Mouse (Mus musculus): Measurements from ENCODE around the gene Col19a1. TPM values are rescaled to one million over a fixed set of nuclear protein-coding genes. Genes with fewer than 3 reads are reported as not detected.

The Col19a1 gene
- polyA plus RNA-seq, 1 experiment from 2014 or later: 0.68 TPM

DNA sequence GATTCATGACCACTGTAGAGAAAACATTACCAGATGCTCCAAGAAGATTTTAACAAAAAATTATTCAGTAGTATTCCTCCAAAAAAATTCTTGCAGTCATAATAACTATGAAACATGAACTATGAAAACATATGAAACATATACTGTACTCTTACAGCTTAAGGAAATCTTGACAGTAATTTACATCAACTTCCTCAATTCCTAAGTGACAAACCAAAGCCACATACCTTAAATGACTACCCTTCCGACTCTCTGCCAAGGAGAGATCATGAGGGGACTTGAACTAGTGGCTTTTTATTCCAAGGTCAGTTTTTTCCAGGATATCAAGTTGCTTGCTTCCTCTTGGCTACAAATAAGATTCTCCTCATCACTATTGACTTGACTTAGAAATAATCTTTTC lies 39.7 kb downstream of the Col19a1 start:
- Histone ChIP-seq H3K4me3 (no peak overlapping the region), H3K36me3 (no peaks in the 10 kb centered on the region), H3K9ac (replicated peaks) (no peak overlapping the region), H3K27me3 (no peaks in the 10 kb centered on the region), H3K9me3 (no peaks in the 10 kb centered on the region), H3K4me2 (replicated peaks) (no peak overlapping the region), H3K27ac (replicated peaks) (no peak overlapping the region), H3K4me1 (no peaks in the 10 kb centered on the region)
- no peak for ATAC-seq (ENCODE audit: low FRiP score, low read depth)
- WGBS: 86% methylated on average over 1 of the region's 1 CpGs

DNA sequence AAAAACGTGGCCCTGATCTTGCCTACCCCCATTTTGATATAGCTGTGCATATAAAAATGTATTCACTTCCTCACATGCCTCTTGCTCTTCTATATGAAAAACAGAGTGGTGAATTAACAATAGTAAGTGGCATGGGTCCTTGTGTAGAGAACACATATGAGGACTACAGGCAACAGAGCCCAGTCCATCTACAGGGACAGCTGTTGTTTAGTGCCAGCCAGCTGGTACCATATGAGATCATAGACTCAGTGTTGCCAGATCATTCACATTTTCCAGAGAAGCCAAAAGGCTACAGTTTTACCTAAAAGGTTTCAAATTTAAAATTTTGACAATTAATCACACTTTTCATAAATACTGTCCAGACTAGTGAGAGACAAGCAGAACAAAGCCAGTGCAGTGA lies 47.4 kb downstream of the Col19a1 start:
- no peaks in the 10 kb centered on the region for H3K27me3 ChIP-seq
- no peaks in the 10 kb centered on the region for H3K4me1 ChIP-seq
- no peak overlapping the region for H3K4me3 ChIP-seq
- no peaks in the 10 kb centered on the region for H3K36me3 ChIP-seq
- no peaks in the 10 kb centered on the region for H3K9me3 ChIP-seq
- H3K9ac ChIP-seq (replicated peaks): no peak overlapping the region
- H3K4me2 ChIP-seq (replicated peaks): no peak overlapping the region
- no peak for ATAC-seq (ENCODE audit: low FRiP score, low read depth)
- WGBS: 86% methylated on average over 1 of the region's 1 CpGs
- H3K27ac ChIP-seq (replicated peaks): no peak overlapping the region

DNA sequence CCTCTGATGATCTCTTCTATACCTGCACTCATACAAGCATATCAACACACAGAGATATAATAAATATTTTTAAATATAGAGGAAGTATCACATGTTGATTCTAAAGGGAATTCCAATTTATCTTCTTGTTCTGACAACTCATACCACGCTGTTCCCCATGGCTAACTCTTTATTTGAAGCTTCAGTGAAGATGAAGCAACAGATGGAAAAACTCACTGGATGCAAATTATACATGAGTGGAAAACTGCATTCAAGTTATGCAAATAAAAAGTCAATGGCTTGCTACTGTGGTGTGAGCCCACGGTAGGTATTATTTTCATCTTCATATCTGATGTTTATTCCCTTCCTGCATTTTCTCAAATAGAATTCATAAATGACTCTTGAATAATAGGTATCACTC lies 60.1 kb downstream of the Col19a1 start:
- H3K4me2 ChIP-seq (replicated peaks): no peak overlapping the region

DNA sequence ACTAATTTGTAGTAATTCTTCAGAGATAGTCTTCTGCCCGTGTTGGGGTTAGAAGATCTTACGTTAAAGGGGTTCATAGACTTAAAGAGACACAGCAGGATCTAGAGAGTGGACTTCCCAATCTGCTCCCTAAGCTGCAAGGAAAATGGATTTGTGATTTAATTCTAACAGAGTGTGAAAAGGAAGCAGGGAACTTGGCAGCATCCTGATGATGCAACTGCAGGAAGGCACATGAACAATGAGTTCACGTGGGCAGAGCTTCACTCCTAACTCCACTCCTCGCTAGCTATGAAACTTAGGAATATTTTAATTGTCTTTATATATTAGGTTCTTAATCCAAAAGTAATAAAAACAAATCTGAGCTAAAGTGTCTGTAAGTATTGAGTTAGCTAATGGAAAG lies 69.8 kb downstream of the Col19a1 start:
- H3K27me3 ChIP-seq: no peaks in the 10 kb centered on the region
- no peaks in the 10 kb centered on the region for H3K4me1 ChIP-seq
- 73% methylated on average over 4 of the region's 4 CpGs for WGBS
- H3K36me3 ChIP-seq: no peaks in the 10 kb centered on the region
- no peak for ATAC-seq (ENCODE audit: low FRiP score, low read depth)
- no peak overlapping the region for H3K4me2 ChIP-seq (replicated peaks)
- H3K27ac ChIP-seq (replicated peaks): no peak overlapping the region
- no peak overlapping the region for H3K4me3 ChIP-seq
- H3K9me3 ChIP-seq: no peaks in the 10 kb centered on the region
- H3K9ac ChIP-seq (replicated peaks): no peak overlapping the region

More for the DNA sequence above, 60.1 kb downstream of the Col19a1 start:
- Histone ChIP-seq H3K36me3 (no peaks in the 10 kb centered on the region), H3K9me3 (no peaks in the 10 kb centered on the region), H3K27me3 (no peaks in the 10 kb centered on the region), H3K9ac (replicated peaks) (no peak overlapping the region), H3K27ac (replicated peaks) (no peak overlapping the region), H3K4me3 (no peak overlapping the region), H3K4me1 (no peaks in the 10 kb centered on the region)
- no peak for ATAC-seq (ENCODE audit: low FRiP score, low read depth)
- WGBS: 88% methylated on average over 2 of the region's 2 CpGs

DNA sequence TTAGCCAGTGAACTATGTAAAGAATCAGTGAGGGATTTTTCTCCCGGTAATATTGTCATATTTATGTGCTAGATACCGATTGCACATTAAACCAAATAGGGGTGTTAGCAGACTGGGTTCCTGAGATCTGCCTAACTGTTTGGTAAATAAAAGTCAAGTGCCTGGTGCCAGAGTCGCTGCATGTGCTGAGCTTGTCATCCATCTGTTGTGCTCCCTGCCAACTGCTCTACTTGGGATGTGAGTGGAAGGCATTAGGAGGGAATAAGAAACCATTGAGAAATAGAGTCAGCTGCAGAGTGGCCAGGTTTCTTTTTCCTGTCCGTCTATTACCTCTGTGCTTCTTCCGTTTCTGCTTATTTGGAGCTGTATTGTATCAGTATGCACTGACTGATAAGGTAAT lies 71.9 kb downstream of the Col19a1 start:
- Histone ChIP-seq H3K27ac (replicated peaks) (no peak overlapping the region), H3K9ac (replicated peaks) (no peak overlapping the region), H3K36me3 (no peaks in the 10 kb centered on the region), H3K4me2 (replicated peaks) (no peak overlapping the region), H3K4me3 (no peak overlapping the region), H3K27me3 (no peaks in the 10 kb centered on the region), H3K9me3 (no peaks in the 10 kb centered on the region), H3K4me1 (no peaks in the 10 kb centered on the region)
- 88% methylated on average over 5 of the region's 5 CpGs for WGBS
- no peak for ATAC-seq (ENCODE audit: low FRiP score, low read depth)

DNA sequence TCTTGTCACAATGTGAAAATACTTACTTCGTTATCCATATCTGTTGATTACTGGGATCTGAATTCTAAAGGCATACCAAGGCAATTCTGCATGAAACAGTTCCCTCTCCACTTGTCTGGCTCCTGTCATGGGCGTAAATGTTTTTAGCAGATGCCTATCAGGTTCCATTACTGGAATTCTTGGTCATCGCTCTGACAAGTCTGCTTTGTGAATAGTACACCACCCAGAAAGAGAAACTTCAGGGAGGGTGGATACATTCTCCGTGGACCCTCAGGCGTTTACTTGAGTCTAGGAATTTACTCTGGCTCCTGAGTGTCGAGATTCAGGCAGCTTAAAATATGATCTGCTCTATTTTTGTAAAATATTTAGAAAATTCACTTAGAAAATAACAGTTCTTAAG lies 75.7 kb downstream of the Col19a1 start:
- ATAC-seq (ENCODE audit: low FRiP score, low read depth): no peak

DNA sequence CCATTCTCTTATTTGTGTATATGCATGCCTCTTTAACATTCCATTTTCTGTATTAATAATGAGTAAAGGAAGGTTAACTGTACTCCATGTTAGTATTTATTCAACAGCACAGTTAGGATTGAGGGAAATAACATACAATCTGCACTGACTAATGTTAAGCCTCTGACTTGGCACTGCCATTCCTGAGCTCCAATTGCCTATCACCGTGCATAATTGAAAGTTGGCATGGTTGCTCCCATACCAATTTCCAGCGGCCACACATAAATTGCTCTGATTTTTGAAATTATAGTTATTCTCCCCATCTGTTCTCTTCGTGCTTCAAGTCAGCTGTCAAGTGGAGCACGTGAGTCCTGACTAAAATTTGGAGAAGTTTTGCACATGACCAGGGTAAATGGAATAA lies 91.9 kb downstream of the Col19a1 start:
- WGBS: 91% methylated on average over 4 of the region's 4 CpGs
- no peaks in the 10 kb centered on the region for H3K27me3 ChIP-seq
- H3K9ac ChIP-seq (replicated peaks): no peak overlapping the region
- H3K27ac ChIP-seq (replicated peaks): no peak overlapping the region
- no peak overlapping the region for H3K4me2 ChIP-seq (replicated peaks)
- H3K4me3 ChIP-seq: no peak overlapping the region
- ATAC-seq (ENCODE audit: low FRiP score, low read depth): no peak
- no peaks in the 10 kb centered on the region for H3K9me3 ChIP-seq
- H3K36me3 ChIP-seq: no peaks in the 10 kb centered on the region
- no peaks in the 10 kb centered on the region for H3K4me1 ChIP-seq

More for the DNA sequence above, 75.7 kb downstream of the Col19a1 start:
- Histone ChIP-seq H3K4me1 (no peaks in the 10 kb centered on the region), H3K27ac (replicated peaks) (no peak overlapping the region), H3K4me2 (replicated peaks) (no peak overlapping the region), H3K27me3 (no peaks in the 10 kb centered on the region), H3K9me3 (no peaks in the 10 kb centered on the region), H3K9ac (replicated peaks) (no peak overlapping the region), H3K4me3 (no peak overlapping the region), H3K36me3 (no peaks in the 10 kb centered on the region)
- WGBS: 80% methylated on average over 6 of the region's 6 CpGs

DNA sequence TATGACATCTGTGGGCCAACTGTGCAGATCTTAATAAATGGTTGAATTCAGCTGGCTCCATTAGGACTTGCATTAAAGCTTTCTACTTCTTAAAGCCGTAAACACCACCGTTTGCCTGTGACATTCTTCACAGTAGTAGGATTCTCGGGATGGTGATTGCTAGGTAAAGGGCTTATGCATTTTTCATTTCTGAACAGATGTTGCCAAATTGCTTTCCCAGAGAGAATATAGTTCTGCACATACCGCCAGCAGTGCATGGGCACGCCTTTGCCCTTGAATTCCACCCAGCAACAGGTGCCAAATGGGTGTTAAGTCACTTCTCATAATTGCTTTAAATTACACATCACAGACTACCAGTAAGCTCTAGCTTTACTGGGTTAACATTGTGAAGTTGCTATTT lies 103.1 kb downstream of the Col19a1 start:
- no peak overlapping the region for H3K4me3 ChIP-seq
- 80% methylated on average over 5 of the region's 5 CpGs for WGBS
- H3K9me3 ChIP-seq: no peaks in the 10 kb centered on the region

DNA sequence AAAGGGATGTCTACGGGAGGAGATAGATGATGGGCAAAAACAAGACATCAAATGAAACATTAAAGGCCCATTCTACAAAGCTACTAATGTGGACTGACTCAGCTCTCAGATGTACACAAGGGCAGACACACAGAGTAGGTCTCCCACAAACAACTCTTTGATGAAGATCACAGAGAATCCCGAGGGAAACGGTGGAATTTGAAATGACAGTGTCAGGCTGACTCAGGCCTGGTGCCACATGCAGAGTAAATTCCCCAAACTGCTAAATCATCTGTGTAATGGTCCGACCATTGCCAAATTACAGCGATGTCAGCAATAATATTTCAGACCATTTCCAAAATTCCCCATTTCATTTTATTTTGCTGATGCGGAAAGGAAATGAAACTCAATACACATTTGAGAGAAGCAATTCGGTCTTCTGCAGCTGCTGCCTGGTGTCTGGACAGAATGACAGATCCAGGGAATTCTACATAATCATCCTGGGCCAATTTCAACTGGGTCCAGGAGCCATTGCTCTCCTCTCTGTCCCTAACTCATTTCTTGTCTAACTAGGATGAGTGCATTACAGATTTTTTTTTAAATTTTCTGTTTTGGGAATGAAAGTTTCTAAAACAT lies 116.1 kb downstream of the Col19a1 start:
- H3K9me3 ChIP-seq: no peaks in the 10 kb centered on the region
- no peaks in the 10 kb centered on the region for H3K4me1 ChIP-seq
- H3K9ac ChIP-seq (replicated peaks): no peak overlapping the region
- H3K27me3 ChIP-seq: no peaks in the 10 kb centered on the region
- no peaks in the 10 kb centered on the region for H3K36me3 ChIP-seq
- WGBS: 82% methylated on average over 7 of the region's 7 CpGs
- H3K4me2 ChIP-seq (replicated peaks): no peak overlapping the region
- H3K4me3 ChIP-seq: no peak overlapping the region
- ATAC-seq (ENCODE audit: low FRiP score, low read depth): no peak
- H3K27ac ChIP-seq (replicated peaks): no peak overlapping the region

More for the DNA sequence above, 103.1 kb downstream of the Col19a1 start:
- no peak overlapping the region for H3K9ac ChIP-seq (replicated peaks)
- no peak for ATAC-seq (ENCODE audit: low FRiP score, low read depth)
- no peaks in the 10 kb centered on the region for H3K36me3 ChIP-seq
- no peak overlapping the region for H3K27ac ChIP-seq (replicated peaks)
- no peak overlapping the region for H3K4me2 ChIP-seq (replicated peaks)
- no peaks in the 10 kb centered on the region for H3K27me3 ChIP-seq
- H3K4me1 ChIP-seq: no peaks in the 10 kb centered on the region

DNA sequence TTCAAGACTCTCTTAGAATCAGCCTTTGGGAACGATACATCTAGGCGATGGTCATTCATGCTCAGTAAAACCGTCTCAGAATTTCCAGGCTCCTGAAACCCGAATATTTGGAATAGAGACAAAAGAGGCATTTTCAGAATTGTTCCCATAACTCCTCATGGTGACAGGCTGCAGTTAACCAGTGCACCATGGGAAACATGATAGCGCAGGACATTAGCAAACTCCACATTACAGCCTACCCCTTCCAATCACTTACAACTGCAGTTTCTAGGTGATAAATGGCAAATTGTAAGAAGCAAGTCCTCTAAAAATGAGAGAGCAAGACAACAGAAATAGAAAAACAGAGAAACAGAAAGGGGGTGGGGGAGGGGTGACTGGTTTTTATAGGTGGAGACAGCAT lies 116.6 kb downstream of the Col19a1 start:
- Histone ChIP-seq H3K9me3 (no peaks in the 10 kb centered on the region), H3K27ac (replicated peaks) (no peak overlapping the region), H3K4me1 (no peaks in the 10 kb centered on the region), H3K9ac (replicated peaks) (no peak overlapping the region), H3K36me3 (no peaks in the 10 kb centered on the region), H3K4me3 (no peak overlapping the region), H3K27me3 (no peaks in the 10 kb centered on the region), H3K4me2 (replicated peaks) (no peak overlapping the region)
- WGBS: 91% methylated on average over 5 of the region's 5 CpGs
- no peak for ATAC-seq (ENCODE audit: low FRiP score, low read depth)

DNA sequence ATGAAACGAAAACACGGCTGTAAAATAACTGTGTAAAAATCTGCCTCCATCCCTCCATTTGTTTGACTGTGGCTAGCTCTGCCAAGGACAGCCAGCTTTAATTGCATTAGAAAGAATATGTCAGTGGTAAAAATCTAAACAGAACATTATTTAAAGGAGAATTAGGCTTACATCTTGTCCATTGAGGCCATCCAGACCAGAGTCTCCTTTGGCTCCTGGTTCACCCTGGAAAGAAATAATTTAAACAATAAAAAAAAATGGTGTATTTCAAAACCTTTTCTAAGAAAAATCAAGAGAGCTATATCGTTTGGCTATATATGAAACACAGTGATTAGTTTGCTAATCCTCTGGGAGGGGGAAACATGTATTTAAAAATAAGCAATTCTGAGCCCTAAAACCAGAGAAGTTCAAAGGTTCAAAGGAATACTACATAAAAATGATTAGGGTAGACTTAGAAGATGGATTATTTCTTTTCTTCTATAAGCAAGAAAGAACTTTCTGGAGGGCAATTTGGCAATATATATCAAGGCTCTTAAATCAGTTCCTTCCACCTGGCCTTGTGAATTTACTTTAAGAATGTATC lies 125.9 kb downstream of the Col19a1 start:
- Histone ChIP-seq H3K9ac (replicated peaks) (no peak overlapping the region), H3K9me3 (no peaks in the 10 kb centered on the region), H3K27ac (replicated peaks) (no peak overlapping the region), H3K4me1 (no peaks in the 10 kb centered on the region), H3K4me2 (replicated peaks) (no peak overlapping the region), H3K36me3 (no peaks in the 10 kb centered on the region), H3K4me3 (no peak overlapping the region), H3K27me3 (no peaks in the 10 kb centered on the region)
- no peak for ATAC-seq (ENCODE audit: low FRiP score, low read depth)
- 79% methylated on average over 3 of the region's 3 CpGs for WGBS

DNA sequence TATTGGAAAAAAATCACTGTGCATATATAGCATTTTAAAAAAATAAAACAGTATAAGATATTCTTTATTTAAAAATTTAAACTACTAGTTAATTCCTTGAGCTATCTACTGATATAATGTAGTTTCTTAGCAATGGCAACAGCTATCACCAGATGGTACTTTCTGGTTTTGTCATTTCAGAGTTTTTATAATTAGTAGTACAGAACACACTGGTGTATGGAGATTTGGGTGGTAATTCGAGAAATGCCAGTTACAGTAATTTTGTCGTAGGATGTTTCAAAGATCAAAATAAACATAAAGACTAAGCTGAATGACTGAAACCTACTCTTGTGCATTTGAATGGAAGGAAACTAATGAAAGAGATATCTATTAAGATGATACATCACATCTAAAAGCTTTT lies 129.3 kb downstream of the Col19a1 start:
- Histone ChIP-seq H3K27ac (replicated peaks) (no peak overlapping the region), H3K4me1 (no peaks in the 10 kb centered on the region), H3K4me2 (replicated peaks) (no peak overlapping the region), H3K9me3 (no peaks in the 10 kb centered on the region), H3K4me3 (no peak overlapping the region), H3K36me3 (no peaks in the 10 kb centered on the region), H3K27me3 (no peaks in the 10 kb centered on the region), H3K9ac (replicated peaks) (no peak overlapping the region)
- WGBS: 87% methylated on average over 2 of the region's 2 CpGs
- no peak for ATAC-seq (ENCODE audit: low FRiP score, low read depth)

Data from midbrain, embryonic 12.5 days (tissue).